Mouse (Mus musculus) hindbrain, embryonic 10.5 days (tissue): ENCODE results near the gene Lmf1. TPM values are rescaled to one million over a fixed set of nuclear protein-coding genes. Genes with fewer than 3 reads are reported as not detected.

Experiments used
- DNase-seq: peaks from one replicate; pipeline ENCODE4 v3.0.0-alpha.2; 2017; ENCODE audit warnings: low spot score
- H3K27ac ChIP-seq: fragments of 300-500 bp; sonication (generic); 2 replicates; pipeline ENCODE4 v1.5.1; 2016; ENCODE audit warnings: mild to moderate bottlenecking, moderate library complexity
- H3K27me3 ChIP-seq: fragments of 300-500 bp; sonication (generic); 2 replicates; pipeline ENCODE4 v1.6.1; 2016; ENCODE audit warnings: mild to moderate bottlenecking; ENCODE audit not compliant: poor library complexity, insufficient read depth, severe bottlenecking
- H3K36me3 ChIP-seq: fragments of 300-500 bp; sonication (generic); 2 replicates; pipeline ENCODE4 v1.6.1; 2016; ENCODE audit warnings: mild to moderate bottlenecking, moderate library complexity
- H3K4me1 ChIP-seq: fragments of 300-500 bp; sonication (generic); replicated peaks from 2 replicates; pipeline ENCODE4 v1.6.1; 2016; ENCODE audit warnings: mild to moderate bottlenecking
- H3K4me3 ChIP-seq: fragments of 300-500 bp; sonication (generic); 2 replicates; pipeline ENCODE4 v1.5.1; 2016; ENCODE audit warnings: mild to moderate bottlenecking, moderate library complexity
- H3K9me3 ChIP-seq: fragments of 300-500 bp; sonication (generic); 2 replicates; pipeline ENCODE4 v1.6.1; 2016; ENCODE audit warnings: mild to moderate bottlenecking, moderate library complexity
- WGBS: fragments of 180-500 bp; shearing (Covaris S2); methylation state at CpG from one replicate; pipeline ENCODE4 v1.1.7; 2016; 5-methylcytosine and 5-hydroxymethylcytosine counted together
- polyA plus RNA-seq: library from polyadenylated mRNA; unstranded; fragments of >200 nt; fragmentation: Nextera tagmentation; extraction: Ambion mirVana; gene quantifications from 2 replicates; pipeline ENCODE4 v1.2.1, GENCODE M21; 2016

Lmf1 gene
- polyA plus RNA-seq, 1 experiment from 2014 or later = 29.4 TPM

DNA sequence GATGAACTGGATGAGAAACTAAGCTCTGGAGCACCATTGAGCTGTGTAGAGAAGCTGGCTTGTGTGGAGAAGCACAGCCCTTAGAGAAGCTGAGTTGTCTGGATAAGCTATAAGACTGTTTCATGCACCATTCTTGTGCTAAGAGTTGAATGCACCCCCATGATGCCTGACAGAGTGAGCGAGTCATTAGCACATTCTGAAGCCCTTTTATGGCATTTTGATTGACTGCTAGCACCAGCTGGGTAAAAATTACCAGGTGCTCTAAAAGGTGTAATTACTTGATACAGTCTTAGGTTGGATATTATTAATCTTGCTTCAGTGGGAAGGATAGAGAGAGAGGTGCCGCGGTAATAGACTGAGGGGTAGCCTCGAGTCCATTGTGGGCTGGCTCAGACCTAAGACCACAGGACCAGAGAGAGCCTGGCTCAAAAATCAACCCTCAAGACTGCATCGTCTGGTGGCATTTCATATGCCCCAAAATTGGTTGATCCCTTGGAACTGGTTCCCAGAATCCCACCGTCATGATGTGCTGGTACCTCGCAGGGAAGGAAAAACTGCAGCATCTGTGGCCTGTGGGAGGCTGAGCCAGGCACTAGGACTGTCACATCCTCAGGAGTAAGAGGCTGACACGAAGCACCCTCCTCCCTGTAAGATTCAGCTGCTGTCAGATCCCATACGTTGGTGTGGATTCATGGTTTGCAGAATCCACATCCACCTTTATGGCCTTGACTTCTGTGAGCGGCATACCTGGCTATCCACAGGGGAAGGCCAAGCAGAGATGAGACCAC is 36.0 kb downstream of the Lmf1 start:
- 92% methylated on average over 10 of the region's 10 CpGs for WGBS

DNA sequence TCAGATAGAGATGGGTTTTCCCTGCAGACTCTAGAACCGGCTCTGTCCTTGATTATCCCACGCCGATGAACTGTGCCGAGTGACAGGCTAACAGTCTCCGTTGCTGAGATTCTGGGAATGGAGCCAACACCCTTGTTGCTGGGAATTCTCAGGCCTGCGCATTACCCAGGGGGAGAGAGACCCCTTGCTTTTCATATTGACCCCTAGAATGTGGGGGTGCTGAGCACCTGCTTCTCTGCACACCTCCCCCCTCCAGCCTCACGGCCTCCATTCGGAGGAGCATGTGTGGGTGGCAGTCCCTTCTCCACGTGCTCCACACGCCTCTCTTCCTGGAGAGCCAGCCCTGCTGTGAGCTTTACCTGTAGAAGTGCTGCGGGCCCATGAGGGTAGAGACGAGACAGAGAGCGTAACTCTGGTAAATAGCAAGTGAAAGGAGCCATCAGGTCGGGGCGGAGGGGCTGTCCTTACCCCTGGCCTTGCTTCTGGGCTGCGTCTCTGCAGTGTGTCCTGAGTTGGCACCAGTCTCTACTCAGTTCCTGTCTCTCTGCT is 39.7 kb downstream of the Lmf1 start:
- Histone ChIP-seq H3K4me3 (no peak overlapping the region), H3K27me3 (no peaks in the 10 kb centered on the region), H3K4me1 (peaks cover 33% of the 10 kb centered on the region), H3K9me3 (peaks cover 8% of the 10 kb centered on the region; the same call in 1 of the 2 replicates), H3K36me3 (peaks cover 45% of the 10 kb centered on the region), H3K27ac (peak overlapping the region; percentile 13; the same call in 1 of the 2 replicates)
- DNase-seq = no peak
- WGBS = 83% methylated on average over 16 of the region's 16 CpGs

More for the DNA sequence above, 36.0 kb downstream of the Lmf1 start:
- no peaks in the 10 kb centered on the region for H3K27me3 ChIP-seq
- DNase-seq = no peak
- H3K4me1 ChIP-seq = peaks cover 38% of the 10 kb centered on the region
- H3K9me3 ChIP-seq = no peaks in the 10 kb centered on the region
- no peak overlapping the region for H3K27ac ChIP-seq
- no peak overlapping the region for H3K4me3 ChIP-seq
- H3K36me3 ChIP-seq = peaks cover 57% of the 10 kb centered on the region

DNA sequence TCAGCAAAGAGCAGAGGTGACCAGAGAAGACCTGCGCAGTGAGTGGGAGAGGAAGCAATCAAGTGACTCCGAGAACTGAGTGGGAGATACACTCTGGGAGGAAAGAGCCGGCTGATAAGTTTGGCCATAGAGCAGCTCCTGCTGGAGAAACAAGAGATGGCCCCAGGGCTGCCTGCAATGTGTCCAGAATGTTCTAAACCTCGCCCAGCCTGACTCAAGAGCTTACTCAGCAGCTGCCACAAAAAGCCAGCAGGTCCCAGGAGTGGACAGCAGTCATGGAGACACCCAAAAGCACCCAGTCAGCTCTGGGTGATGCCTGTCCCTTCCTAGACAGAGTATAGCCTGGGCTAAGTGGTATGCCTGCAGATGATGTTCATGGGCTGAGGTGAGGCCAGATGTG is 44.6 kb downstream of the Lmf1 start:
- H3K27me3 ChIP-seq = no peaks in the 10 kb centered on the region
- no peak for DNase-seq
- H3K36me3 ChIP-seq = peaks cover 11% of the 10 kb centered on the region
- H3K9me3 ChIP-seq = peaks cover 8% of the 10 kb centered on the region; the same call in 1 of the 2 replicates
- H3K4me1 ChIP-seq = peaks cover 66% of the 10 kb centered on the region
- WGBS = 87% methylated on average over 4 of the region's 4 CpGs
- peak overlapping the region; percentile 82 for H3K27ac ChIP-seq
- H3K4me3 ChIP-seq = no peak overlapping the region

DNA sequence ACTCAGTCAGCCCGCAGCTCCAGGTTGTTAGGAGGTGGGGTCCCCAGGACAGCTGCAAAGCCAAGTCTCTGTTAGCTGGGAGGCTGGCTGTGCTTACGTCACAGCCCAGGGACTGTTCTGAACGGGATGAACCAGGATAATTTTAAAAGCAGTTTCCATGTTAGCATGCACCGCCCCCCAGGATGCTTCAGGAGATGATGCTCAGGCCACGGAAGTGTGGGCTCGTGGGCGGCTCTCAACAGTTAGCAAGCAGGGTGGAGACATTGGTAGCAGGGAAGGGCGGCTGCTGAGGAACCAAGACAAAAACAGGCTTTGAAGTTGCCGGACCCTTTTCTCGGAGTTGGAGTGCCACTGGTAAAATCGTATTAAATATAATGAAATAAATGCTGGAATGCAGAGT is 45.0 kb downstream of the Lmf1 start:
- WGBS = 25% methylated on average over 11 of the region's 11 CpGs
- Histone ChIP-seq H3K4me1 (peaks cover 61% of the 10 kb centered on the region), H3K27ac (peak overlapping the region; percentile 82), H3K4me3 (no peak overlapping the region), H3K9me3 (peaks cover 8% of the 10 kb centered on the region; the same call in 1 of the 2 replicates), H3K36me3 (peaks cover 11% of the 10 kb centered on the region), H3K27me3 (no peaks in the 10 kb centered on the region)
- DNase-seq = peak; percentile 41

DNA sequence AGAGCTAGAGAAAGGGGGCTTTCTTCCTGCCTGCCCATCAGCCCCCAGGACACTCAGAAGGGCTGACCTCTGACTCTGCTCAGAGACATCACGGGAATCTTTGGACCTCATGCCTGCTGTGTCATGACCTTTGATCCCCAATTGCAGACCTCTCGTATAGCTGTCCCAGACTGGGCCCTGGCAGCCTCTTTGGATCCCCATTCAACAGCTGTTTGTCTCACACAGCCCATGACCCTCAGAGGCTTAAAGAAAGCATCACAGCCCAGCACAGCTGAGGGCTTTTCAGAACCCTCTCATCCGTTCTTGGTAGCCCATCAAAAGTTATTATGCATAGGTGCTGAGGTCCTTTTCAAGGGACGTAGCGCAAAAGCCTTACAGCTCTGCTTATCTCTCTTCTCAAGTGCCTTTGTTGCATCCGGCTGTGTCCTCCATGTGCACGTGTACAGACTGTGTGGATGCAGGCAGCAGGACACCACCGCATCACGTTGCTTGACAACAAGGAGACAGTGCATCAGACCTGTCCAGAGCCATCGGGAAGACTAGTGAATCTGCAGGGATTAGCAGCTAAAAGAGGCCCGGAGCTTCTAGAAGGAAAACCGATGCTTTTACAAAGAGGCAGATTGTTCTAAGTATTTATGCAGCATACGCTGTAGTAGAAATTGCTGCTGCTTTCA is 45.7 kb downstream of the Lmf1 start:
- DNase-seq = peak; percentile 75
- 25% methylated on average over 13 of the region's 13 CpGs for WGBS

DNA sequence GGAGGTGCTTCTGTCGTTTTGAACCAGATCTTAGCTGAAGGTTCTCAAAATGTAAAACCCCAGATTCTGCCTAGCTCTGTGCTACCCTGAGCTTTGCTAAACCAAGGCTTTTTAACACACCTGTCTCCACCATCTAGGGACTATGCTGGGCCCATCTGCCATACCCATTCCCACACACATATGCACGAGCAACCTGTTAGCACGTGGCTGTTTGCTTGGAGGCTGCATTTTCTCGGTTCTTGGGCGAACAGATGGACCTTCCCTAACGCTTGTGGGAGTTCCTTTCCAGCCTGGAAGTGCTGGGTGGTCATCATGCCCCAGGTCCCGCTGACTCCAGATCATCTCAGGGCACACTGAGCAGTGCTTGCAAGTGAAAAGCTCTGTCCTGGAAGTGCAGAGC is 46.4 kb downstream of the Lmf1 start:
- Histone ChIP-seq H3K9me3 (peaks cover 8% of the 10 kb centered on the region; the same call in 1 of the 2 replicates), H3K4me3 (no peak overlapping the region), H3K27ac (peak overlapping the region; percentile 82), H3K27me3 (no peaks in the 10 kb centered on the region), H3K36me3 (peaks cover 11% of the 10 kb centered on the region), H3K4me1 (peaks cover 50% of the 10 kb centered on the region)
- WGBS = 79% methylated on average over 7 of the region's 7 CpGs
- DNase-seq = no peak

More for the DNA sequence above, 45.7 kb downstream of the Lmf1 start:
- Histone ChIP-seq H3K4me3 (0 out of 2 replicates have a peak overlapping the region, but pooled peaks have one; percentile 6), H3K27ac (peak overlapping the region; percentile 82), H3K36me3 (peaks cover 11% of the 10 kb centered on the region), H3K27me3 (no peaks in the 10 kb centered on the region), H3K4me1 (peaks cover 57% of the 10 kb centered on the region), H3K9me3 (peaks cover 8% of the 10 kb centered on the region; the same call in 1 of the 2 replicates)

DNA sequence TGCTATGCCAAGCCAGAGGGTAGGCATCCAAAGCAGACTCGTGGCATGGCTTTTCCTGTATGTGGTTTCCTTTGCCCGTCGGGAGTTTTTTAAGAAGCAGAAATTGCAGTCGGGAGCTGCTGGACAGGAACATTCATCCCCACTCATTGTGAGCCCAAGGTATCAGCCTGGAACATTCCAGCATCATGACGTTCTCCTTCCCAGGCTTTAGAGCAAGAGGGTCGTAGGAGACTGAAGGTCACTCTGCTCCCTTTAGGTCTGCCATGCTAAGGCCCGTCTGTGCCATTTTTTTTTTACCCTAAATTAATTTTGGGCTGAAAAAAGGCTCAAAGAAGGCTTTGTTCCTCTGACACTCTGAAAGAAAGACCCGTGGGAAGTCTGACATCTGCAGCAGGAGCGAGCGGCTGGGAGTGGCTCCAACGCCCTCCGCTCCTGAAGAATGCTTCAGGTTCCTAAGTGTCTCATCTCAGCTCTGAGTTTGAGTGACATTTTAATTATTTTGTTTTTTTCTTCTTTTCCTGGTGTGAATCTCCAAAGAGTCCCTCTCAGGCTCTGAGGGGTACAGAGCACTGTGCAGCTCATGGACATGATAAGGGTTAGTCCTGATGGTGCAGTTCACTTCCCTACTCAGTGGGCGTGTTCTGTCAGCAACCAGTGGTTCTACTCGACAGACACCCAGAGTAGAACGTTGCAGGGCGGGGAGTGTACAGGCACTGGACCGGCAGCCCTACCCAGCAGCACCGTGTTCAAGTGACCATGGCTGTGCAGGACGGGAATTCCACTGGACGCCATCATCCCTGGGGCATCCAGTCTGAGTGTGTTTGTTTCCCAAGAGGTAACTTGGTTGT is 47.5 kb downstream of the Lmf1 start:
- Histone ChIP-seq H3K9me3 (0 out of 2 replicates have a peak, but pooled peaks cover under 1% of the 10 kb centered on the region), H3K27me3 (no peaks in the 10 kb centered on the region), H3K4me3 (no peak overlapping the region), H3K27ac (peak overlapping the region; percentile 82), H3K4me1 (peaks cover 49% of the 10 kb centered on the region), H3K36me3 (peaks cover 5% of the 10 kb centered on the region)
- WGBS = 40% methylated on average over 20 of the region's 20 CpGs
- peak; percentile 40 for DNase-seq

DNA sequence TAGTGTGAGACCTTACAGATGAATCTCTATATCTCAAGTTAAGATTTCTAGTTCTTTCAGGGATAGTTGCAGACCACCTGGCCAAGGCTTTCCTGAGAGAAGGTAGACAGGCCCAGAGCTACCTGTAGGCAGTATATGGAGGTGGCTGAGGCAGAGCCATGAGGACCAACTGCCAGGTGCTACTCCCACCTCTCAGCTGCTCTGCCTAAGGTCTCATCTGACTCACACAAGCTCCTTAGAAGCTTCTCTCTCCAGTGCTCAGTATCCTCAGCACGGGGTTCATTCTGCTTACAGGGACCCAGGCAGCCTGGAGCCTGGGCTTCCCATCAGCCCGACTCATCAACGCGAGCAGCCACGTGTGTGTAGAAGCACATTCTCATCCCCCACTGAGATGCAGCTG is 51.4 kb downstream of the Lmf1 start:
- WGBS = 89% methylated on average over 5 of the region's 5 CpGs
- Histone ChIP-seq H3K4me1 (peaks cover 40% of the 10 kb centered on the region), H3K36me3 (peaks cover 36% of the 10 kb centered on the region), H3K4me3 (no peak overlapping the region), H3K9me3 (no peaks in the 10 kb centered on the region), H3K27ac (no peak overlapping the region), H3K27me3 (no peaks in the 10 kb centered on the region)
- DNase-seq = no peak

DNA sequence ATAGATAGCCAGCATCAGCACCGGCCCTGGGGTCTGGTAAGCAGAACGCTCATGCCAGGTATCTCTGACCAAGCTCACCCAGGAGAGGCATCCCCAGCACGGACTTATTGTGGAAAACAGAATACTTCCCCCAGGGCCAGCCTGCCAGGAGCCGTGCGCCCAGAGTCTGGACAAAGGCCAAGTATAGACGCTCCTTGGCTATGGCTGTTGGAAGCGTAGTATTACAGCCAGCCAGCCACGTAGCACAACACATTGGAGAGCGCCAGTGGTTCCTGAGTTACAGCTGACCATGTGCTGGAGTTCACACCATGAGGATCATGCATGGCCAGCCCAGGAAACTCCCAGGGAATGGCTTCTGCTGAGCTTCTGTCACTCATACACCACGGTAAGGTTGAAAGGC is 55.2 kb downstream of the Lmf1 start:
- H3K27ac ChIP-seq = peak overlapping the region; percentile 86
- no peak for DNase-seq
- WGBS = 93% methylated on average over 10 of the region's 10 CpGs
- no peak overlapping the region for H3K4me3 ChIP-seq
- H3K36me3 ChIP-seq = peaks cover 41% of the 10 kb centered on the region
- no peaks in the 10 kb centered on the region for H3K27me3 ChIP-seq
- H3K4me1 ChIP-seq = peaks cover 51% of the 10 kb centered on the region
- H3K9me3 ChIP-seq = no peaks in the 10 kb centered on the region

DNA sequence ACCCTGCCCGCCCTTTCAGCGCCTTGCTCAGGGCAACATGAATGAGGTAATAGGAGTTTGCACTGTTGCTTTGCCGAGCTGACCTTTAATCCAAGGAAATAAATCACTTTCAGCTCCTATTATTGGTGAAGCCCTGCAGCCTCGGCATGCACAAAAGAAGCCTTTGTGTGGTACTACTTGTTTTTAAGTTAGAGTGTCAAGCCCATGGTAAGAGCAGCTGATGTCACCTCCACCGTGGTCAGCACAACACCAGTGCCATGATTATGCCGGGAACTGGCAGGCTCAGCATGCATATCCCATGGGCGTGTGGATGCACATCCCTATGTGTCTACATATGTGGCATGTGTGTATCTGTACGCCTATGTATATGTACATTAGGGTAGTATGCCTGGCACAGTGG is 56.5 kb downstream of the Lmf1 start:
- Histone ChIP-seq H3K36me3 (peaks cover 41% of the 10 kb centered on the region), H3K9me3 (no peaks in the 10 kb centered on the region), H3K27ac (peak overlapping the region; percentile 86), H3K4me3 (no peak overlapping the region), H3K4me1 (peaks cover 52% of the 10 kb centered on the region), H3K27me3 (no peaks in the 10 kb centered on the region)
- WGBS = 49% methylated on average over 8 of the region's 8 CpGs
- DNase-seq = peak; percentile 58

DNA sequence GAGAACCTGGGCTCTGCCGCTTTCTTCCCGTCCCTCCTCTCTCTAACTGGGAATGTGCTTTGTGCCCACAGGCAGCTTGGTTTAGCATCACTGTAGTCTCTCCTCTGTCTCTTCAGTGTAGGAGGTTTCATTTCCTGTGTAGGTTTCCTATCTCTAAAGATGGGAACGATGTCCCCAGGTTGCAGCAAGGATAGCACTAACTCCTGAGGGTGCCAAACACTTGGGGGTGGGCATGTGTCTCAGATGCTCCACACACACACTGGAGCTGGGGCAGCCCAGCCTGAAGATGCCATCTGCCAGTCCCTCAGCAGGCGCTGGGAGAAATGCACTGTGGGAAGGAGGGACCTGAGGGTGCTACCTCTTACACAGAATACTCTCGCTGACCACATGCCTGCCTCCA is 56.9 kb downstream of the Lmf1 start:
- Histone ChIP-seq H3K4me3 (no peak overlapping the region), H3K36me3 (peaks cover 41% of the 10 kb centered on the region), H3K9me3 (no peaks in the 10 kb centered on the region), H3K27ac (peak overlapping the region; percentile 86), H3K4me1 (peaks cover 55% of the 10 kb centered on the region), H3K27me3 (no peaks in the 10 kb centered on the region)
- no peak for DNase-seq
- 86% methylated on average over 5 of the region's 5 CpGs for WGBS

DNA sequence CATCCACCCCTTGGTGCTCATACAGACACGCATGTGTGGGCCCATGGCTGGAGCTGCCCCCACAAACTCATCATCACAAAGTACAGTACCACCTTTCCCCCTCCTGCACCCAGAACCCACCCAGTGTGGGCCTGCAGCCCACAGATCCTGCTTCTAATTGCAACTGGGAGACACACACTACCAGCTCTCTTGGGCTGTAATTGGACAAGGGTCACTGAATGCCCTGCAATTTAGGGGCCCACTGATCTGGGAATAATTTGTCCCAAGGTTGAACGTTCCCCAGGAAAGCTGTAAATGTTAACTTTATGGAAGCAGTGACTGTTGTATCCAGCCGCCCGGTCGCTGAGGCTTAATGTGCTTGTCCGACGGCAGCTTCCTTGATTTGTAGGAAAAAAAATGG is 59.1 kb downstream of the Lmf1 start:
- Histone ChIP-seq H3K4me1 (peaks cover 61% of the 10 kb centered on the region), H3K27ac (peak overlapping the region; percentile 86), H3K27me3 (no peaks in the 10 kb centered on the region), H3K9me3 (no peaks in the 10 kb centered on the region), H3K4me3 (no peak overlapping the region), H3K36me3 (peaks cover 32% of the 10 kb centered on the region)
- no peak for DNase-seq
- 83% methylated on average over 7 of the region's 7 CpGs for WGBS
